Mouse (Mus musculus) ovary, postnatal 36 days (tissue): ENCODE results near the gene Six2.

Source experiments
- DNase-seq: peaks from one replicate; pipeline ENCODE4 v3.0.0; 2022; ENCODE audit warnings: low spot score, mixed read lengths

The Six2 gene

GRCm38 (mm10) chr17:85661521-85661920, 26.6 kb downstream of the Six2 start:
- no peak for DNase-seq

DNA sequence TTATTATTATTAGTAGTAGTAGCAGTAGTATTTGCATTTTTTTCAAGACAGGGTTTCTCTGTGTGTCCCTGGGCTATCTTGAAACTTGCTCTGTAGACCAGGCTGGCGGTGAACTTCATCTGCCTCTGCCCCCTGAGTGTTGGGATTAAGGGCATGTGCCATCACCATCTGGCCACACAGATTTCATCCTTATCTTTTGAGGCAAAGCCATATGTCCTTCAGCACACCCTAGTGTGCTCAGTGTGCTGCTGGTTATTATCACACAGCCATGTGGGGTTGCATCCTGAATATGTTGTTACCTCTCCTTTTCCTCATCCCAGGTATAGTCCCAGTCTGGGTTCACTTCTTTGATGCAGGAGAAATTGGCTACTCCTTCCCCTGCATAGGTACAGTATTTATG, 28.1 kb downstream of the Six2 start:
- DNase-seq: no peak

GRCm38 (mm10) chr17:85645718-85646665, 42.1 kb downstream of the Six2 start:
- peak; percentile 61 for DNase-seq

DNA sequence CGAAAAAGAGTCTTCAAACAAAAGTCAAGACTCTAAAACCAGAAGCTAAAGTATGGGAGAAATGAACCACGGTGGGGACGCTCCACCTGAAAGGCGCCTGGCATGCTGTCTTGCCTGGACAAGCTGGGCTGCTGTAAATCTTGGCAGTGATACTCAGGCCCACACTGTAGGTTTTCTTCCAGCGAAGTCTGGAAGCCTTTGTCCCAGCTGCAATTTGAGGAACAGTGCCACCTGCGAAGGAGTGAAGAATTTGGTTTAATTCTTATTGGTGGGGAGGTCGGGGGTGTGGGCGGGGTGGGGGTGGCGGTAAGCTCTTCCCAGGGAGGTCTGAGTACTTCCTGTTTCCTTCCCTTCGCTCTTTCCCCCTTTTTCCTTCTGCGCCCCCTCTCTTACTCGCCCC, 42.8 kb downstream of the Six2 start:
- no peak for DNase-seq

DNA sequence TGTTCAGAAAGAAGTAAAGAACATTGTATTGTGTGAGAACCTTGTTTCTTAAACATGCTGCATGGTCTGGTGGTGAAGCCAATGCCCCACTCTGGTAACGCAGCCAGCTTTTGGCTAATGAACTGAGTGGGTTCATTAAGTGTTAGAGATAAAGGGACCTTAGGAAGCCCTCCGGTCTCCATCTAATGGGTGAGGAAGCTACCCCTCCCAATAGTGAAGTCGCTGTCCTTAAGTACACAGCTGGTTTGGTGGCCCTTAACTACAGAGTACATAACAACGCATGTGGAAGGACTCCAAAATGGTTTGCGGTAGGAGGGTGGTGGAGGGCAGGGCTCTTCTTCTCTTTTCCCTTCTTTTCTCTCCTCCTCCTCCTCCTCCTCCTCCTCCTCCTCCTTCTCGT, 50.2 kb downstream of the Six2 start:
- no peak for DNase-seq
